Mouse (Mus musculus) hindbrain, embryonic 10.5 days (tissue): ENCODE data around the gene Gins2. TPM values are rescaled to one million over a fixed set of nuclear protein-coding genes. Genes with fewer than 3 reads are reported as not detected.

ENCODE experiments used
- DNase-seq: peaks from one replicate; pipeline ENCODE4 v3.0.0-alpha.2; 2017; ENCODE audit warnings: low spot score
- H3K27ac ChIP-seq: fragments of 300-500 bp; sonication (generic); 2 replicates; pipeline ENCODE4 v1.5.1; 2016; ENCODE audit warnings: mild to moderate bottlenecking, moderate library complexity
- H3K27me3 ChIP-seq: fragments of 300-500 bp; sonication (generic); 2 replicates; pipeline ENCODE4 v1.6.1; 2016; ENCODE audit warnings: mild to moderate bottlenecking; ENCODE audit not compliant: poor library complexity, insufficient read depth, severe bottlenecking
- H3K36me3 ChIP-seq: fragments of 300-500 bp; sonication (generic); 2 replicates; pipeline ENCODE4 v1.6.1; 2016; ENCODE audit warnings: mild to moderate bottlenecking, moderate library complexity
- H3K4me1 ChIP-seq: fragments of 300-500 bp; sonication (generic); replicated peaks from 2 replicates; pipeline ENCODE4 v1.6.1; 2016; ENCODE audit warnings: mild to moderate bottlenecking
- H3K4me3 ChIP-seq: fragments of 300-500 bp; sonication (generic); 2 replicates; pipeline ENCODE4 v1.5.1; 2016; ENCODE audit warnings: mild to moderate bottlenecking, moderate library complexity
- H3K9me3 ChIP-seq: fragments of 300-500 bp; sonication (generic); 2 replicates; pipeline ENCODE4 v1.6.1; 2016; ENCODE audit warnings: mild to moderate bottlenecking, moderate library complexity
- WGBS: fragments of 180-500 bp; shearing (Covaris S2); methylation state at CpG from one replicate; pipeline ENCODE4 v1.1.7; 2016; 5-methylcytosine and 5-hydroxymethylcytosine counted together
- polyA plus RNA-seq: library from polyadenylated mRNA; unstranded; fragments of >200 nt; fragmentation: Nextera tagmentation; extraction: Ambion mirVana; gene quantifications from 2 replicates; pipeline ENCODE4 v1.2.1, GENCODE M21; 2016

Gene Gins2
- polyA plus RNA-seq, 1 experiment from 2014 or later: 138 TPM

DNA sequence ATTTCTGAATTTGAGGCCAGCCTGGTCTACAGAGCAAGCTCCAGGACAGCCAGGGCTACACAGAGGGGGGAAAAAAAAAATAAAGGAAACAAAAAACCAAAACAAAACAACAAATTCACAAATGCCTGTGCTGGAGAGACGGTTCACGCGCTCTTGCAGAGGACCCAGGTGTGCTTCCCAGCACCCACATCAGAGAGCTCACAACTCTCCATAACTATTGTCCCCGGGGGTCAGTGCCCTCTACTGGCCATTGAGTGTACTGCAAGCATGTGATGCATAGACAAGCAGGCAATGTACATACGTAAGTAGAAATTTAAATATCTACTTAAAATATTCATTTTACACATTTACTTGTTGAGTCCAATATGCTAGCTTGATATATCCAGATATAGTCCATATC lies 5.5 kb upstream of the Gins2 start:
- no peak for DNase-seq
- Histone ChIP-seq H3K9me3 (no peaks in the 10 kb centered on the region), H3K4me1 (peaks cover 28% of the 10 kb centered on the region), H3K36me3 (no peaks in the 10 kb centered on the region), H3K27ac (no peak overlapping the region), H3K4me3 (no peak overlapping the region), H3K27me3 (peaks cover 19% of the 10 kb centered on the region)
- WGBS: 88% methylated on average over 5 of the region's 5 CpGs

DNA sequence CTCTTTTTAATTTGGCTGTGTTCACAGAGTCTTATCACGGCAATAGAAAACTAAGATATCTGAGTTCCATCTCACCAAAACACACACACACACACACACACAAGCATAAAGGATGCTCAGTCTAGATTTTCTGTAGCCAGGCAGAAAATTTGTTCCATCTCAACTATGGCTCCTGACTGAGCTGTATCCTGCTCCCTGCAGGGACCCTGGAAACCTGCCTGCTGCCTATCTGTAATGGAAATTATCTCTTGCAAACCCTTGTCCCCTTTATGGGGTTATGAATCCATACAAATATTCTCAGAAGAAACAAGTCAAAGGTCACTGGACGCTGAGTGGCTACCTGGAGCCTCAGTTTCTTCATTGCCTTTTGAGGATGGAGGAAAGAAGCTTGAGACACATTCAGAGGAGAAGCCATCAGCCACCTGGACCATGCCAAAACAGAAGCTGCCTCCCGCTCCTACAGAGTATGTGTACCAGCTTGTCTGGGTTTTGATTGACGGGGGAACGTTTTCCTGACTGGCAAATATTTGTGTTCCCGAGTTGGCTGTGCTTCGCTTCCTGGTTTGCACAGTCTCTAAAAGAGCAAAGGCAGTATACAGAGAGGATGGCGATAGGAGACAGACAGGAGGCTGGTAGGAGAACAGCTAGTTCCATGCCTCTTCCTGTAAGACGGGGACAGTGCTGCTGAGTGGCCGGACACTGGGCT lies 2.6 kb upstream of the Gins2 start:
- no peak for DNase-seq
- H3K9me3 ChIP-seq: no peaks in the 10 kb centered on the region
- WGBS: 80% methylated on average over 10 of the region's 10 CpGs
- peaks cover 41% of the 10 kb centered on the region for H3K4me1 ChIP-seq
- H3K27me3 ChIP-seq: no peaks in the 10 kb centered on the region
- no peak overlapping the region for H3K4me3 ChIP-seq
- H3K27ac ChIP-seq: no peak overlapping the region
- H3K36me3 ChIP-seq: peaks cover 10% of the 10 kb centered on the region

DNA sequence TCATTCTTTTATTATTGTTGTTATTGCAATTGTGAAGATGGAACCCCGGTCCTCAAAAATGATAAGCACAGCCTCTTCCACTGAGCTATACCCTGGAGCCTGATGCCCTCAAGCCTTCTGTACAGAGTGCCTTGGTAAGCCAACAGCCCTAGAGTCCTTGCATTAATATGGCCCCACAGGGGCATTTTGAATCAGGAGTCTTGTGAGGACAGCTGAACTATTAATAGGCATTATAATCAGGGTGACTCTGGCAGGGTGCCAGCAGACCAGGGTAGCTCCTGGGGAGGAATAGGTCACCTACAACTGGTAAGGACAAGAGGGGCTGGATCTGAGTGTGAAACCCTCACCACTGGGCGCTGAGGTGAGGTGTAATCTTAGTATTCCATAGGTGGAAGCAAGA lies 817 bp upstream of the Gins2 start:
- Histone ChIP-seq H3K36me3 (peaks cover 27% of the 10 kb centered on the region), H3K4me3 (peak overlapping the region; percentile 91), H3K27ac (peak overlapping the region; percentile 92; the same call in 1 of the 2 replicates), H3K27me3 (no peaks in the 10 kb centered on the region), H3K9me3 (no peaks in the 10 kb centered on the region), H3K4me1 (peaks cover 43% of the 10 kb centered on the region)
- DNase-seq: no peak
- whole genome bisulfite sequencing: 72% methylated on average over 2 of the region's 2 CpGs

DNA sequence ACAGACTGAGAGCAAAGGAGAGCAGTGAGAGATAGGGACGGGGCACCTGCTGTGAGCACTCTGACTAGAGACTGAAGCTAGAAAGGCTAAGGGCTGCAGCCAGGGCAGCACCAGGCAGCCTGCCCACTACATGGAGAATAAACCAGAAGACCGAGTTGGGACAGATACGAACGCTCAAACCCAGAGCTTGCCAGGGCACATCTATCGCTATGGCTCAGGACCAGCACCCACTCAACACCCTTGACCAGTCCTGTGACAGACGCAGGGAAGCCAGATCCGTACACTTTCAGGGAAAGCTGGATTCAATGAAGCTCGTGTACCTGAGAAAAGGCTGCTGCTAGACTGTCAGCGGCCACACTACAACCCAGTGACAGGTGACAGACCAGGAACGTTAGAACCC lies 3.6 kb downstream of the Gins2 start:
- 94% methylated on average over 10 of the region's 10 CpGs for WGBS
- H3K4me1 ChIP-seq: peaks cover 35% of the 10 kb centered on the region
- peaks cover 66% of the 10 kb centered on the region for H3K36me3 ChIP-seq
- no peak overlapping the region for H3K27ac ChIP-seq
- H3K4me3 ChIP-seq: no peak overlapping the region
- H3K27me3 ChIP-seq: no peaks in the 10 kb centered on the region
- H3K9me3 ChIP-seq: no peaks in the 10 kb centered on the region
- DNase-seq: no peak

DNA sequence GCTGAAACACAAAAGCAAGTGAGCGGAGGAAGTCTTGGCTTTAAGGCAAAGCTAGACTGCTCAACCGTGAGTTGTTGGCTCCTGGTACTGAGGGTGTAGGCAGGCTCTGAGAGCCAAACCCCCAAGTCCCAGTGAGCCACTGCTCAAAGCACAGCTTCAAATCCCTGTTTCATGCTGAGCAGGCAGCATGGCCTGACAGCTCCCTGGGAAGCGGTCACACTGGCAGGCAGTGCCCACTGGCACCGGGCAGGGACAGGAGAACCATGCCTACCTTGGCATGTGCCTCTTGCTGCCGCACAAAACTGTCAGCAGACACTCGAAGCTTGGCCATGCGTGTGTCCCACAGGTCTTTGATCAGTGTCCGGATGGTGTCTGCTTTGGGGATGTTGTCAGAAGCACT lies 7.3 kb downstream of the Gins2 start:
- H3K27ac ChIP-seq: no peak overlapping the region
- peaks cover 93% of the 10 kb centered on the region for H3K36me3 ChIP-seq
- no peaks in the 10 kb centered on the region for H3K9me3 ChIP-seq
- no peak overlapping the region for H3K4me3 ChIP-seq
- peaks cover 21% of the 10 kb centered on the region for H3K4me1 ChIP-seq
- 97% methylated on average over 8 of the region's 8 CpGs for WGBS
- no peaks in the 10 kb centered on the region for H3K27me3 ChIP-seq
- DNase-seq: no peak

DNA sequence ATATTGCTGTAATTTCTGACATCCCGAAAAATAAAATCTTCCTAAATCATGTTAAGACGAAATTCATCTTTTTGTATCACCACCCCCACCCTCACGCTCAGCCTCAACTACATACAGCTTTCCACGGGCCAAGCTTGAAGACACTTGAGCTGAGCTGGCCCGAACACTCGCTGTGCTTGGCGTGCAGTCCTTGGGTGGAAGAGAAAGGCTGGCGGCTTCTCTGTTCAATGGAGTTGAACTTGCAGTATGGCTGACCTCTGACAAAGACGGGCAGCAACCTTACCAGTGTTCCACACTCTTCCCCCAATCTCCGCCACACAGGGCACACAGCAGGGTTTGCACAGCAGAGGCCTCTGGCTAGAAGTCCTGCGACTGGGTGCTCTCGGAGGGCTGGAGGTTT lies 7.8 kb downstream of the Gins2 start:
- Histone ChIP-seq H3K4me1 (peaks cover 24% of the 10 kb centered on the region), H3K27me3 (no peaks in the 10 kb centered on the region), H3K36me3 (peaks cover 93% of the 10 kb centered on the region), H3K4me3 (no peak overlapping the region), H3K9me3 (no peaks in the 10 kb centered on the region), H3K27ac (no peak overlapping the region)
- 93% methylated on average over 12 of the region's 12 CpGs for WGBS
- no peak for DNase-seq

DNA sequence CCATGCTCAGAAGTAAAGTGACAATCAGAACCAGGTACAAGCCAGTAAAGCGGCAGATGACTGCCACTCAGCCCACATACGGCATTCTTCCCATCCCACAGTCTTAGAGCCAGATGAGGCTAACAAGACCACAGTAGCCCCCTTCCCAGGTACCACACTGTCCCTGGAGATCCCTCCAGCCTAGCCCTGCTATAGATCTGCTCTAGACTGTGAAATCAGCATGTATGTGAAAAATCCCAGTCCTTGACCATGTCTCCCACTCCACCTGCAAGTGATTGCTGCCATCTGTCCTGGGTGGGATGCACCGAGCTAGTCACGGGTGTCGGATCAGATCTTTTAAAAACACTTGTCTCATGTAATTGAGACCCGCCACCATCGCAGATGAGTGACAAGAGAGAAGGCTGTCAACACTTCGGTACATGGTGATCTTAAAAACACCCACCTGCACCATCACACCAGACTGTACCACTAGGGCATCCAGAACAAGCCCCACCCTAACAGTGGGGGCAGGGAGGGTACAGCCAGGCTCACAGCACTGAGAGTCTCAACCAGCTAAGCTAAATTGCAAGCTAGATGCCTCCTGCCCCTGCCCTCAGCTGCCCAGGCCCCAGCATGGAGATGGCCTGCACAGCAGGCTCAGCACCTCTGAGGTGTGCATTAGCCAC lies 8.6 kb downstream of the Gins2 start:
- Histone ChIP-seq H3K27ac (peak overlapping the region; percentile 45; the same call in 1 of the 2 replicates), H3K27me3 (no peaks in the 10 kb centered on the region), H3K9me3 (no peaks in the 10 kb centered on the region), H3K4me1 (peaks cover 32% of the 10 kb centered on the region), H3K4me3 (no peak overlapping the region), H3K36me3 (peaks cover 95% of the 10 kb centered on the region)
- 94% methylated on average over 8 of the region's 8 CpGs for WGBS
- DNase-seq: no peak

DNA sequence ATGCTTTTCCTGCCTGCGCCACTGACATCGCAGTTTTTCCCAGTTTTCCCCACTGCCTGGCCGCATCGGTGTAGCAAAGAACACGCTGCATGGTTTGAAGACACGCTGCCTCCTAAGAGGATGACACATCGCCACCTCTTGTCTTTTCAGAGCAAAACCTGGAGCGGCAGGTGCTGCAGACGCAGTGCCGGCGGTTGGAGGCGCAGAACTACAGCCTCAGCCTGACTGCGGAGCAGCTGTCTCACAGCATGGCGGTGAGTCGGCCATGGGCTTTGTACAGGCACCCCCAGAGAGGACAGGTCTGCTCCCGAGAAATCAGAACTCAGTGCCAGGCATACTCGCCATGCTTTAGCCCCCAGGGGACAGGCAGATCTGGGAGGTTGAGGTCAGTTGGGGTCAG lies 11.3 kb downstream of the Gins2 start:
- DNase-seq: no peak
- Histone ChIP-seq H3K4me1 (peaks cover 59% of the 10 kb centered on the region), H3K27me3 (no peaks in the 10 kb centered on the region), H3K36me3 (peaks cover 100% of the 10 kb centered on the region), H3K27ac (no peak overlapping the region), H3K4me3 (no peak overlapping the region), H3K9me3 (no peaks in the 10 kb centered on the region)
- 89% methylated on average over 17 of the region's 17 CpGs for WGBS

DNA sequence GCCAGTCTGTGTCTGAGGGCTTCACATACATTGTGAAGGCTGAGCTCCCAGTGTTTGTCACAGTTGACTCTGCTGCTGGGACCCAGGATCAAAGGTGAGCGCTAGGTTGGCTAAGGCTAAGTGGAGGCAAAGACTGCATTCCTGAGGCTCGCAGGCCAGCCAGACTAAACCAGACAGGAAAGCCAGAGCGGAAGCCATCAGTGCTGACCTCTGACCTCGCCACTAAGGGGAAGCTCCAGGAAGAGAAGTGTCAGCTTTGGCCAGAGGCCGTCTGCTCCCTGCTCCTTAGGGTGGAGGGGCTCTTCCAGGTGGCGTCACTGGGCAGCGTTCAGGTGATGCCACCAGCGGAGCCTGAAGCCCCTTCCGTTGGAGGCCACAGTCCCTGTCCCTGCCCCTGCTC lies 13.3 kb downstream of the Gins2 start:
- Histone ChIP-seq H3K4me1 (peaks cover 79% of the 10 kb centered on the region), H3K27ac (peak overlapping the region; percentile 57)
- 42% methylated on average over 9 of the region's 9 CpGs for WGBS

DNA sequence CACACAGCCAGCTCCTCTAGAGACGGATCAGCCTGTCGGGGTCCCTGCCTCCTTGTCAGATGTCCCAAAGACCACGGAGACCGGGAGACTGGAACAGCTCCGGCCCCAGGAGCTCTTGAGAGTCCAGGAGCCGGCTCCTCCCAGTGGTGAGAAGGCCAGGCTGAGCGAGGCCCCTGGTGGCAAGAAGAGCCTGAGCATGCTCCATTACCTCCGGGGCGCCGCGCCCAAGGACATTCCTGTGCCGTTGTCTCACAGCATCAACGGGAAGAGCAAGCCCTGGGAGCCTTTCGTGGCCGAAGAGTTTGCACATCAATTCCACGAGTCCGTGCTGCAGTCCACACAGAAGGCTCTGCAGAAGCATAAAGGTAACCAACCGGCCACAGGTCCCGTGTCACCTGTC lies 14.2 kb downstream of the Gins2 start:
- Histone ChIP-seq H3K36me3 (peaks cover 99% of the 10 kb centered on the region), H3K27me3 (no peaks in the 10 kb centered on the region), H3K9me3 (no peaks in the 10 kb centered on the region), H3K4me3 (no peak overlapping the region), H3K27ac (peak overlapping the region; percentile 23; the same call in 1 of the 2 replicates), H3K4me1 (peaks cover 85% of the 10 kb centered on the region)
- WGBS: 81% methylated on average over 19 of the region's 19 CpGs
- no peak for DNase-seq

More for the DNA sequence above, 13.3 kb downstream of the Gins2 start:
- peak; percentile 53 for DNase-seq
- H3K36me3 ChIP-seq: peaks cover 100% of the 10 kb centered on the region
- H3K27me3 ChIP-seq: no peaks in the 10 kb centered on the region
- no peak overlapping the region for H3K4me3 ChIP-seq
- H3K9me3 ChIP-seq: no peaks in the 10 kb centered on the region

DNA sequence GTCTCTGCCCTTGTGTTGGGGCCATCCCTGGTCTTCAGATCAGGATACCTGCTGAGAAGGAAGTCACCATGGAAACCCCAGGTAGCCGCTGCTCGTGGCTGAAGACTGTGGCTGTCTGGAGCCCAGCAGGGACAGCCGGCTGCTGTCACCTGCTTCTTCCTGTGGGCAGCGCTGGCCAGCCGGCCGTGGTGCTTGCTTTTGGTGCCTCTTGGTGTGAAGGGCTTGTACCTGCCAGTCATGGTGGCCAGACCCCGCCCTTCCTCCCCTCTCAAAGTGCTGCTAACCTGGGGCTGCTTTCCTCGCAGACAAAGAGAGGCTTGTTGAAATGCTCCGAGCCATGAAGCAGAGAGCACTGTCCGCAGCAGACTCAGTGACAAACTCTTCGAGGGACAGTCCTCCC lies 15.2 kb downstream of the Gins2 start:
- DNase-seq: no peak
- H3K4me1 ChIP-seq: peaks cover 93% of the 10 kb centered on the region
- H3K27me3 ChIP-seq: no peaks in the 10 kb centered on the region
- H3K9me3 ChIP-seq: no peaks in the 10 kb centered on the region
- H3K36me3 ChIP-seq: peaks cover 99% of the 10 kb centered on the region
- H3K4me3 ChIP-seq: no peak overlapping the region
- H3K27ac ChIP-seq: peak overlapping the region; percentile 46
- WGBS: 60% methylated on average over 11 of the region's 11 CpGs

DNA sequence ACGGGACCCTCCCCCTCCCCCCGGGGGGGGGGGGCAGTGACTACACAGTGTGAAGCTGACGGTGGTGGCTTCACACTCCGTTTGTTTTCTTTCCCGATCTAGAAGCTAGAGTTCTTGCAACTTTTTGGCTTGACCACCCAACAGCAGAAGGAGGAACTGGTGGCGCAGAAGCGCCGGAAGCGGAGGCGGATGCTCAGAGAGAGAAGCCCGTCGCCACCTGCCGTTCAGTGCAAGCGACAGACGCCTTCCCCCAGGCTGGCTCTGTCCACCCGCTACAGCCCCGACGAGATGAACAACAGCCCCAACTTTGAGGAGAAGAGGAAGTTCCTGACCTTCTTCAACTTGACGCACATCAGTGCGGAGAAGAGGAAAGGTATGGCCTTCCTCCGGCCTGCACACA lies 16.6 kb downstream of the Gins2 start:
- Histone ChIP-seq H3K4me3 (no peak overlapping the region), H3K27ac (0 out of 2 replicates have a peak overlapping the region, but pooled peaks have one; percentile 20), H3K27me3 (no peaks in the 10 kb centered on the region), H3K9me3 (no peaks in the 10 kb centered on the region), H3K36me3 (peaks cover 99% of the 10 kb centered on the region), H3K4me1 (peaks cover 95% of the 10 kb centered on the region)
- no peak for DNase-seq
- 75% methylated on average over 21 of the region's 21 CpGs for WGBS

DNA sequence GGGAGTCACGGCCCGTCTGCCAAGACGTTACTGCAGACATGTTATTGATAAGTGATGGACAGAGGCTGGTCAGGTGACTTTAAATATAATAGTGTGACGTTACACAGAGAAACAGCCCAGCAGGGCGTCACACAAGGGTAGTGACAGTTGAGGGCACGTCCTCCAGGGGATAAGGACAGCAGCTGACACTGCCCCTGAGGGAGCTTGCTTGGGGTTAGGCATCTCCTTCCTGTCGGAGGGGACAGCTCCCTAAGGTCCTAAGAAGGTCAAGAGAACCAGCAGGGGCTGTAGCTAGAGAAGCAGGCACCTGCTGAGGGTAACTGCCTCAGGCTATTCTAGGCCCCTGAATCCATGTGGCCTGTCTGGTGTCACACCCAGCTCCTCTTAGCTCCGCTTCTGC lies 17.5 kb downstream of the Gins2 start:
- 74% methylated on average over 8 of the region's 8 CpGs for WGBS
- no peaks in the 10 kb centered on the region for H3K9me3 ChIP-seq
- peaks cover 95% of the 10 kb centered on the region for H3K4me1 ChIP-seq
- no peak overlapping the region for H3K4me3 ChIP-seq
- no peak overlapping the region for H3K27ac ChIP-seq
- H3K36me3 ChIP-seq: peaks cover 99% of the 10 kb centered on the region
- no peak for DNase-seq
- H3K27me3 ChIP-seq: peaks cover 1% of the 10 kb centered on the region; the same call in 1 of the 2 replicates
